Mouse (Mus musculus) lung, postnatal 25 days (tissue): ENCODE results near the gene Rhobtb1.

Source experiments
- DNase-seq: peaks from one replicate; pipeline ENCODE4 v3.0.0; 2022; ENCODE audit warnings: low spot score

Rhobtb1 gene

GRCm38 (mm10) chr10:69323986-69324385 is 172.8 kb downstream of the Rhobtb1 start:
- no peak for DNase-seq

- DNase-seq: no peak
Measured at GRCm38 (mm10) chr10:69324816-69325215, 173.6 kb downstream of the Rhobtb1 start.

GRCm38 (mm10) chr10:69326433-69326832 is 175.2 kb downstream of the Rhobtb1 start:
- peak; percentile 24 for DNase-seq

GRCm38 (mm10) chr10:69327362-69327761 is 176.1 kb downstream of the Rhobtb1 start:
- DNase-seq: no peak

GRCm38 (mm10) chr10:69328029-69328655 is 176.9 kb downstream of the Rhobtb1 start:
- DNase-seq: no peak

- no peak for DNase-seq
Measured at GRCm38 (mm10) chr10:69328656-69329046, 177.4 kb downstream of the Rhobtb1 start.

GRCm38 (mm10) chr10:69331231-69331630 is 180.0 kb downstream of the Rhobtb1 start:
- no peak for DNase-seq

GRCm38 (mm10) chr10:69333212-69333611 is 182.0 kb downstream of the Rhobtb1 start:
- no peak for DNase-seq

- no peak for DNase-seq
Measured at GRCm38 (mm10) chr10:69334271-69335194, 183.3 kb downstream of the Rhobtb1 start.

- no peak for DNase-seq
Measured at GRCm38 (mm10) chr10:69335195-69335536, 183.9 kb downstream of the Rhobtb1 start.

- no peak for DNase-seq
Measured at GRCm38 (mm10) chr10:69335611-69336010, 184.4 kb downstream of the Rhobtb1 start.

GRCm38 (mm10) chr10:69336219-69336618 is 185.0 kb downstream of the Rhobtb1 start:
- no peak for DNase-seq

- no peak for DNase-seq
Measured at GRCm38 (mm10) chr10:69340001-69340400, 188.8 kb downstream of the Rhobtb1 start.
